Mouse (Mus musculus) kidney, adult 2 months (tissue): ENCODE data around the gene Prrg2.

Experiments
- CTCF ChIP-seq: fragments of 200-500 bp; conservative IDR thresholded peaks from 2 replicates; pipeline ENCODE4 v1.5.1; 2011; ENCODE audit warnings: low read depth, mild to moderate bottlenecking, control low read depth, low read length, moderate library complexity, mixed read lengths; ENCODE audit not compliant: insufficient read depth, insufficient read length
- POLR2A ChIP-seq: fragments of 200-500 bp; IDR thresholded peaks from one replicate; pipeline ENCODE4 v1.6.1; 2011; ENCODE audit warnings: low read depth, low read length, control low read depth

DNA sequence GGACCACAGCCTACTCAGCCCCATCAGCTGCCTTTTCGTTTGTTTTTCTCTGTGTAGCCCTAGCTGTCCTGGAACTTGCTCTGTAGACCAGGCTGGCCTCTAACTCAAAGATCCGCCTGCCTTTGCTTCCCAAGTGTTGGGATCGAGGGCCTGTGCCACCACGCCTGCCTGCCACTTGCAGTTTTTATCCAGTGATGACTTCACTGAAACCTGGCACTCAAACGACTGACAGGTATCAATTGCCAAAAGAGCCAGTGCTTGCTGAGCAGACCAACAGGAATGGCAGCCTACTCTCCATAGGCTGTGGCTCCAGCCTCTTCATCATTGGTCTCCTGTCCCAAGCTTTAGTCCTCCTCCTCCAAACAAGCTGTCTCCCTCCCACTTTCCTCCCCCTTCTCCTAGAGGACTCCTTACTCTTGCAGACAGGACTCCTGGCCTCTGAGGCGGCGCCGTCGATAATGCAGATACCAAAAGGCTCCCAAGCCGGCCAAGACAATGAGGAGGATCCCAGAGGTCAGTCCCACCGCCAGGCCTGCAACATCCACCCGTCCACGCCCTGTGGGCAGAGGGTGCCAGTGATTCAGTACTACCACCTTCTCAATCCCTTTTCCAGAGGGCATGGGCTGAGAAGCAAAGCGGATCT lies 6.0 kb downstream of the Prrg2 start:
- TF ChIP-seq CTCF (no peak), POLR2A (no peak)
